Comparison of ENCODE assay signal across 20 mouse cellular contexts in the genomic region with DNA sequence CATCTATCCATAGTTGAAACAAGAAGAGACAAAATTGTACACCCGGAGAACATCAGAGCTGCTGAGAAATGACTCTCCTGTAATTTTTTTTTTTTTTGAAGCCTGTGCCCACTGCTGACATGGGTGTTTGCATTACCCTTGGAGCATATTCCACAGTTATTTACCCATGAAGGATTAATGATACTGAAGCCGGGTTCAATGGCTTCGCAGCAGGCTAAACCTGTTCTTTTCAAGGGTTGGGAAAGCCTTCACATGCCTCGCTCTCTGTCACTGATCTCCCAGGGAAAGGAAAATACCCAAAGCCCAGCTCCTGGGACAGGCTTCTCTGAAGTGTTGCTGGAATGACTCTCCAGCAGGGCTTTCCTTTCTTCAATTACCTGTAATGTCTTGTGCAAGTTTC. TPM values are rescaled to one million over a fixed set of nuclear protein-coding genes. Genes with fewer than 3 reads are reported as not detected.
DNase-seq lines count a peak whose midpoint lies in the region; ATAC-seq lines count a peak whose summit lies in the region.
"Had no signal": no experiment of that assay in that cellular context is flagged by ENCODE, and none has a peak within 500 bp of the region (broad histone marks: within the 10 kb centered on the region; RNA-seq: fewer than 3 reads in every experiment).

No protein-coding gene starts in this region.

- intact Hi-C loops in left cerebral cortex, postnatal 14 days (cut with DNase I) = no loop called here

- H3K27ac ChIP-seq in forebrain, embryonic 10.5 days = no peak overlapping the region
- no peak overlapping the region for H3K27ac ChIP-seq in neural tube, embryonic 15.5 days (replicated peaks)
- H3K27ac ChIP-seq in hindbrain, embryonic 11.5 days (ENCODE audit: low read depth, low read length) = no peak overlapping the region
- H3K27ac ChIP-seq: heart, embryonic 10.5 days; limb, embryonic 15.5 days; macrophage; midbrain, embryonic 12.5 days had no signal

- 90% methylated on average over 4 of the region's 4 CpGs for WGBS in forebrain, embryonic 10.5 days
- 88% methylated on average over 4 of the region's 4 CpGs for WGBS in neural tube, embryonic 15.5 days
- 84% methylated on average over 4 of the region's 4 CpGs for WGBS in hindbrain, embryonic 11.5 days

- peak; percentile 32 for DNase-seq in urinary bladder, postnatal 14 days (ENCODE audit: low spot score)
- no peak for DNase-seq in urinary bladder, postnatal 25 days (ENCODE audit: low spot score)
- DNase-seq in kidney, postnatal 14 days = peak; percentile 44
- DNase-seq in lung, postnatal 14 days = peak; percentile 30
- DNase-seq in forebrain, embryonic 10.5 days (ENCODE audit: extremely low spot score, low spot score) = no peak
- no peak for DNase-seq in left cerebral cortex, postnatal 14 days (ENCODE audit: low spot score in 2 of 2)
- no peak for DNase-seq in hindbrain, embryonic 11.5 days (ENCODE audit: low spot score)
- DNase-seq: adrenal gland, postnatal 36 days; cerebellum, adult 2 months; heart, postnatal 14 days; layer of hippocampus, adult 9-11 months; right cerebral cortex, postnatal 4 days had no signal

- no peak overlapping the region for H3K4me3 ChIP-seq in forebrain, embryonic 10.5 days
- no peak overlapping the region for H3K4me3 ChIP-seq in neural tube, embryonic 15.5 days (replicated peaks)
- H3K4me3 ChIP-seq in hindbrain, embryonic 11.5 days (ENCODE audit: low read depth, low read length) = no peak overlapping the region
- H3K4me3 ChIP-seq: embryonic facial prominence, embryonic 13.5 days; heart, embryonic 10.5 days; limb, embryonic 15.5 days; midbrain, embryonic 12.5 days had no signal

- no peaks in the 10 kb centered on the region for H3K27me3 ChIP-seq in forebrain, embryonic 10.5 days (ENCODE audit: poor library complexity, severe bottlenecking)
- H3K27me3 ChIP-seq in neural tube, embryonic 15.5 days (replicated peaks) = no peaks in the 10 kb centered on the region
- no peaks in the 10 kb centered on the region for H3K27me3 ChIP-seq in hindbrain, embryonic 11.5 days (ENCODE audit: control insufficient read depth, insufficient read depth, low read length)
- H3K27me3 ChIP-seq: embryonic facial prominence, embryonic 13.5 days; limb, embryonic 15.5 days; midbrain, embryonic 12.5 days; Patski had no signal

- no peak overlapping the region for H3K4me2 ChIP-seq in neural tube, embryonic 15.5 days
- no peak overlapping the region for H3K4me2 ChIP-seq in hindbrain, embryonic 11.5 days (replicated peaks; ENCODE audit: low read depth, low read length)
- H3K4me2 ChIP-seq: embryonic facial prominence, embryonic 13.5 days; limb, embryonic 15.5 days; midbrain, embryonic 12.5 days had no signal

- peaks cover 10% of the 10 kb centered on the region for H3K4me1 ChIP-seq in forebrain, embryonic 10.5 days
- no peaks in the 10 kb centered on the region for H3K4me1 ChIP-seq in neural tube, embryonic 15.5 days
- H3K4me1 ChIP-seq in hindbrain, embryonic 11.5 days (replicated peaks; ENCODE audit: control insufficient read depth, insufficient read depth, low read length) = no peaks in the 10 kb centered on the region
- H3K4me1 ChIP-seq: midbrain, embryonic 12.5 days had no signal

- H3K36me3 ChIP-seq in forebrain, embryonic 10.5 days (replicated peaks) = no peaks in the 10 kb centered on the region
- H3K36me3 ChIP-seq in neural tube, embryonic 15.5 days = no peaks in the 10 kb centered on the region
- H3K36me3 ChIP-seq in hindbrain, embryonic 11.5 days (ENCODE audit: control insufficient read depth, insufficient read depth, low read length) = no peaks in the 10 kb centered on the region
- H3K36me3 ChIP-seq: embryonic facial prominence, embryonic 13.5 days; heart, embryonic 10.5 days; limb, embryonic 15.5 days; midbrain, embryonic 12.5 days had no signal

- no peaks in the 10 kb centered on the region for H3K9me3 ChIP-seq in forebrain, embryonic 10.5 days
- H3K9me3 ChIP-seq in neural tube, embryonic 15.5 days (replicated peaks) = no peaks in the 10 kb centered on the region
- H3K9me3 ChIP-seq in hindbrain, embryonic 11.5 days (ENCODE audit: control insufficient read depth, low read length) = no peaks in the 10 kb centered on the region
- H3K9me3 ChIP-seq: embryonic facial prominence, embryonic 13.5 days; heart, embryonic 10.5 days; limb, embryonic 15.5 days; midbrain, embryonic 12.5 days had no signal

- ATAC-seq in neural tube, embryonic 15.5 days (ENCODE audit: low FRiP score) = no peak
- no peak for ATAC-seq in hindbrain, embryonic 11.5 days (ENCODE audit: low FRiP score)
- ATAC-seq: hindbrain, embryonic 16.5 days; Patski had no signal

- H3K9ac ChIP-seq in neural tube, embryonic 15.5 days (replicated peaks) = no peak overlapping the region
- no peak overlapping the region for H3K9ac ChIP-seq in hindbrain, embryonic 11.5 days (ENCODE audit: low read depth, low read length)
- H3K9ac ChIP-seq: embryonic facial prominence, embryonic 13.5 days; limb, embryonic 15.5 days; midbrain, embryonic 12.5 days had no signal

RNA-seq across cellular contexts. Expression of a gene that starts 37.9 kb away (rescaled TPM):
- polyA plus RNA-seq in forebrain, embryonic 10.5 days (2016; fragmentation: Nextera tagmentation; extraction: Ambion mirVana) = 0.87 and 1.3 TPM in 2 replicates
- 1 to 10 TPM; 2.7 to 5.1 TPM for total RNA-seq in left cerebral cortex, postnatal 14 days (2021)
- 1.2 and 9.1 TPM in 2 replicates for polyA plus RNA-seq in neural tube, embryonic 15.5 days (2015; fragmentation: Nextera tagmentation; extraction: Ambion mirVana)
- polyA plus RNA-seq in hindbrain, embryonic 11.5 days (2014; fragmentation: Nextera tagmentation; extraction: Ambion mirVana) = 0.70 and 4.1 TPM in 2 replicates

Comparison
In these comparisons a context has a peak if more than half of its experiments do, and no peak if none do; other contexts are left out.
1. DNase-seq: peak in urinary bladder, postnatal 14 days (single experiment), kidney, postnatal 14 days (single experiment) and lung, postnatal 14 days (single experiment); none in urinary bladder, postnatal 25 days (single experiment), forebrain, embryonic 10.5 days (single experiment), left cerebral cortex, postnatal 14 days (0 of 2) and hindbrain, embryonic 11.5 days (single experiment).